Mouse (Mus musculus) gastrocnemius, postnatal 25 days (tissue): Measurements from ENCODE around the gene Tgfbr2. TPM values are rescaled to one million over a fixed set of nuclear protein-coding genes. Genes with fewer than 3 reads are reported as not detected.

Experiments used
- DNase-seq: peaks from one replicate; pipeline ENCODE4 v3.0.0; 2022
- total RNA-seq, 2 experiments: library from RNA; stranded (reverse); gene quantifications; 1 replicate in 1 of 2; 2 replicates in 1 of 2; pipeline ENCODE4 v1.2.3; 2021

Gene Tgfbr2
- total RNA-seq, 2 experiments from 2014 or later, result 18.8 to 20.3 TPM

GRCm38 (mm10) chr9:116193889-116194450, 18.8 kb upstream of the Tgfbr2 start:
- DNase-seq, result no peak

- DNase-seq, result no peak
These were observed 18.3 kb upstream of the Tgfbr2 start for GRCm38 (mm10) chr9:116193535-116193881.

- DNase-seq, result no peak
These were observed 17.8 kb upstream of the Tgfbr2 start for GRCm38 (mm10) chr9:116192826-116193534.

GRCm38 (mm10) chr9:116192253-116192652, 17.1 kb upstream of the Tgfbr2 start:
- DNase-seq, result no peak

GRCm38 (mm10) chr9:116189831-116190230, 14.7 kb upstream of the Tgfbr2 start:
- no peak for DNase-seq

GRCm38 (mm10) chr9:116188952-116189666, 13.9 kb upstream of the Tgfbr2 start:
- no peak for DNase-seq

GRCm38 (mm10) chr9:116187181-116187731, 12.1 kb upstream of the Tgfbr2 start:
- DNase-seq, result no peak

- no peak for DNase-seq
These were observed 9.7 kb upstream of the Tgfbr2 start for GRCm38 (mm10) chr9:116184903-116185302.

GRCm38 (mm10) chr9:116183035-116183434, 7.9 kb upstream of the Tgfbr2 start:
- DNase-seq, result no peak

GRCm38 (mm10) chr9:116181608-116182007, 6.4 kb upstream of the Tgfbr2 start:
- DNase-seq, result no peak

GRCm38 (mm10) chr9:116178151-116178550, 3.0 kb upstream of the Tgfbr2 start:
- DNase-seq, result no peak

GRCm38 (mm10) chr9:116177108-116177507, 1.9 kb upstream of the Tgfbr2 start:
- no peak for DNase-seq

GRCm38 (mm10) chr9:116175488-116176115, 442 bp upstream of the Tgfbr2 start:
- no peak for DNase-seq

- DNase-seq, result no peak
These were observed 1.5 kb downstream of the Tgfbr2 start for GRCm38 (mm10) chr9:116173473-116174170.

- no peak for DNase-seq
These were observed 2.1 kb downstream of the Tgfbr2 start for GRCm38 (mm10) chr9:116173059-116173458.

GRCm38 (mm10) chr9:116169067-116169466, 6.1 kb downstream of the Tgfbr2 start:
- DNase-seq, result no peak

GRCm38 (mm10) chr9:116167304-116167880, 7.8 kb downstream of the Tgfbr2 start:
- no peak for DNase-seq

GRCm38 (mm10) chr9:116166363-116166762, 8.8 kb downstream of the Tgfbr2 start:
- DNase-seq, result no peak

GRCm38 (mm10) chr9:116163883-116164282, 11.3 kb downstream of the Tgfbr2 start:
- DNase-seq, result no peak

GRCm38 (mm10) chr9:116162866-116163374, 12.2 kb downstream of the Tgfbr2 start:
- DNase-seq, result peak; percentile 40

GRCm38 (mm10) chr9:116160860-116161259, 14.3 kb downstream of the Tgfbr2 start:
- DNase-seq, result no peak
